Mouse (Mus musculus) kidney, postnatal 4 days (tissue): ENCODE measurements around the gene Osbp2.

ENCODE experiments used
- DNase-seq, 2 experiments: peaks; one replicate each; pipeline ENCODE4 v3.0.0; 2021; ENCODE audit warnings: mixed read lengths in 2 of 2

Gene Osbp2

GRCm38 (mm10) chr11:3696086-3696616 is 167.6 kb downstream of the Osbp2 start:
- DNase-seq: no peak

- no peak for DNase-seq
Measured at GRCm38 (mm10) chr11:3691746-3692145, 172.0 kb downstream of the Osbp2 start.

GRCm38 (mm10) chr11:3686885-3687284 is 176.8 kb downstream of the Osbp2 start:
- DNase-seq: no peak

- DNase-seq: no peak
Measured at GRCm38 (mm10) chr11:3686318-3686717, 177.4 kb downstream of the Osbp2 start.

- DNase-seq: no peak
Measured at GRCm38 (mm10) chr11:3685431-3685830, 178.3 kb downstream of the Osbp2 start.

GRCm38 (mm10) chr11:3684723-3685430 is 178.8 kb downstream of the Osbp2 start:
- peak; percentile 20 to 40 for DNase-seq

- no peak for DNase-seq
Measured at GRCm38 (mm10) chr11:3684232-3684631, 179.5 kb downstream of the Osbp2 start.

GRCm38 (mm10) chr11:3683696-3684095 is 180.0 kb downstream of the Osbp2 start:
- no peak for DNase-seq

GRCm38 (mm10) chr11:3679771-3680170 is 183.9 kb downstream of the Osbp2 start:
- DNase-seq: no peak

- DNase-seq: peak; percentile 26 to 33
Measured at GRCm38 (mm10) chr11:3677204-3677603, 186.5 kb downstream of the Osbp2 start.

- no peak for DNase-seq
Measured at GRCm38 (mm10) chr11:3676423-3676822, 187.3 kb downstream of the Osbp2 start.

- no peak for DNase-seq
Measured at GRCm38 (mm10) chr11:3674545-3674944, 189.2 kb downstream of the Osbp2 start.

- no peak for DNase-seq
Measured at GRCm38 (mm10) chr11:3671000-3671628, 192.6 kb downstream of the Osbp2 start.

- DNase-seq: no peak
Measured at GRCm38 (mm10) chr11:3669849-3670248, 193.9 kb downstream of the Osbp2 start.

- DNase-seq: no peak
Measured at GRCm38 (mm10) chr11:3668768-3669167, 194.9 kb downstream of the Osbp2 start.

- no peak for DNase-seq
Measured at GRCm38 (mm10) chr11:3667506-3667905, 196.2 kb downstream of the Osbp2 start.

- no peak for DNase-seq
Measured at GRCm38 (mm10) chr11:3661964-3662363, 201.7 kb downstream of the Osbp2 start.
